Mouse (Mus musculus) gastrocnemius, postnatal 36 days (tissue): ENCODE measurements at regions not wholly inside any gene's neighbourhood (a gene's known extent, or its start where the extent isn't known, plus 50 kb on each side); places are given as distances from the start of the nearest gene placed in this dataset.

Experiments
- DNase-seq, 2 experiments: peaks; one replicate each; pipeline ENCODE4 v3.0.0; 2022
- intact Hi-C: fragments of 180-260 bp; cut with DNase I; formaldehyde crosslinking; loops from one replicate; pipeline ENCODE4 v1.15.1; 2025

GRCm38 (mm10) chr5:46488140-46488942 is 630.9 kb upstream of the Lcorl start:
- no peak for DNase-seq
- intact Hi-C loops, result no loop called here

DNA sequence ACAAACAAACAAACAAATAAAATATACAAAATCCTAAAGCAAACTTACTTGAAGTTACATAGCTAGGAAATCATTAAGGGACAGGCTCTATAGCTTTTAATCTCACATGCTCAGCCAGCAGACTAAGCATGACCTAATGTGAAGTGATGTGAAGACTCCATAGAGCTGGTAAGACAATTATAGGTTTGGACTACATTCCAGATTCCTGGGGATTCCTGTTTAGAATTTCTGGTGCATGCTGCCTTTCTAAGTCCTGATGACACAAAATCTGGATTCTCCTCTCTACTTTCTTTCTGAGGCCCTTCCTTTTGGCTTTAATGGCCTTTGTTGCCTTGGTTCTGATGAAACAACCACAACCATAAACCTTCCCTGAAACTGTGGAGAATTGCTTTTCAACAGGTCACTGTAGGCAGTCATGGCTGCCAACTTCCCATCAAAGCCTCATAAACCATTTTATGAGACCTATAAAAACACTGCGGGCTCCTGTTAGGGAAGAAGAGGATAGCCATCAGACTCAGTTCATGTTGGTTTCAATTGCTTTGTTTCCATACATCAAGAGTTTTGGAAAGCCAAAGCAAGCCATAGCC is 629.4 kb upstream of the Lcorl start:
- intact Hi-C loops, result no loop called here

GRCm38 (mm10) chr5:46456356-46456755 is 598.9 kb upstream of the Lcorl start:
- intact Hi-C loops, result no loop called here
- DNase-seq, result no peak

More for the DNA sequence above, 629.4 kb upstream of the Lcorl start:
- no peak for DNase-seq

DNA sequence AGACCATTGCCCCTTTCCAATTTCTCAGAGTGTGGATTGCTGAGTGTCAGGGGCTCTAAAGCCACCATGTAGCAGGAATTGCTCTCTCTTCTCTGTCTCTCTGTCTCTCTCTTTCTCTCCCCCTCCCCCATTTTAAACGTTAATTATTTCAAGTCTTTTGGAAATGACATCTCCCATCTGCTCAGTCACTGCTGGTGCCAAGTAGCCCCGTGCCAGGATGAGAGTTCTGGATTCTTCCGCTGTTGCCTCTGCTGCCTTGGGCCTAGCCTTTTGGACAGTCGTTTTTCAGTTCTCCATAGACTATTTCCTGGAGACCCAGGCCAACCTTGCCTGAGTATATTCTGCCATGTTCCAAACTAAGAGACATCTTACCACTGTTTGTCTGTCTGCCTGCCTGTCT is 590.9 kb upstream of the Lcorl start:
- no peak for DNase-seq
- intact Hi-C loops, result no loop called here

DNA sequence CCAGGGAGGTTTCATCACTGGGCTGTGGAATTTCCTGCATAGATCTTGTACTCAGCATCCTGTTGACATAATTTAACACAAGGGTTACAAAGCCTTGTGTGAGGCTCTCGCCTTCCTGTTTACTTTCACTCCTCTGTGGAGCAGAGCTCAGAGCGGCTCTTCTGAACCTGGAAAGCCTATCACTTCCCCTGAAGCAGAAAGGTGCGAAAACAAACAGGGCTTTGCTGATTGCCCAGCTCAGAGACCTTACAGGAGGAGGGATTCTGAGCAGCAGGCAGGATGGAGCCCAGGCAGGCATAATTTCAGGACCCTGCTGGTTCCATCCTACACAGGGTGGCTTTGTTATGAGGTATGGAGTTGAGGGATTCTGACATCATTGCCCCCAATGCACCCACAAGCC is 588.4 kb upstream of the Lcorl start:
- intact Hi-C loops, result no loop called here
- no peak for DNase-seq

- intact Hi-C loops, result no loop called here
- DNase-seq, result no peak
Observed at GRCm38 (mm10) chr5:46445122-46445521, 587.7 kb upstream of the Lcorl start.

GRCm38 (mm10) chr5:46443805-46444340 is 586.5 kb upstream of the Lcorl start:
- intact Hi-C loops, result no loop called here
- no peak for DNase-seq

- intact Hi-C loops, result no loop called here
- no peak for DNase-seq
Observed at GRCm38 (mm10) chr5:46442600-46443248, 585.3 kb upstream of the Lcorl start.

DNA sequence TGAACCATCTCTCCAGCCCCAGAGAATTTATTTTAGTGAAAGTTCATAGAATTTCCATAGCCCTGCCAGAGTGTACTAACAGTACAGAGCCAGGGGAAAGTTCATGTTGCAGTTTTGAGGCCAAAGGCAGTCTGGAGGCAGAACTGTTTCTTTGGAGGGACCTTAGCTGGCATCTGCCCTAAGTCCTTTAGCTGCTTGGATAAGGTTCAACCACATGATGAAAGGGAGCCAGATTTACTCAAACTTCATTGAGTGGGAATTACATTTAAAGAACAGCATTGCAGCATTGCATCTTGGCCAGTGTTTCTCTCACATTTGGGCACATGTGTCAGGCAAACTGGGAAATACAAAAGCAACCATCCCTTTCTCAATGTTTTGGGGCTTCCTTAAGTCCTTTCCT is 584.3 kb upstream of the Lcorl start:
- intact Hi-C loops, result no loop called here
- DNase-seq, result no peak

DNA sequence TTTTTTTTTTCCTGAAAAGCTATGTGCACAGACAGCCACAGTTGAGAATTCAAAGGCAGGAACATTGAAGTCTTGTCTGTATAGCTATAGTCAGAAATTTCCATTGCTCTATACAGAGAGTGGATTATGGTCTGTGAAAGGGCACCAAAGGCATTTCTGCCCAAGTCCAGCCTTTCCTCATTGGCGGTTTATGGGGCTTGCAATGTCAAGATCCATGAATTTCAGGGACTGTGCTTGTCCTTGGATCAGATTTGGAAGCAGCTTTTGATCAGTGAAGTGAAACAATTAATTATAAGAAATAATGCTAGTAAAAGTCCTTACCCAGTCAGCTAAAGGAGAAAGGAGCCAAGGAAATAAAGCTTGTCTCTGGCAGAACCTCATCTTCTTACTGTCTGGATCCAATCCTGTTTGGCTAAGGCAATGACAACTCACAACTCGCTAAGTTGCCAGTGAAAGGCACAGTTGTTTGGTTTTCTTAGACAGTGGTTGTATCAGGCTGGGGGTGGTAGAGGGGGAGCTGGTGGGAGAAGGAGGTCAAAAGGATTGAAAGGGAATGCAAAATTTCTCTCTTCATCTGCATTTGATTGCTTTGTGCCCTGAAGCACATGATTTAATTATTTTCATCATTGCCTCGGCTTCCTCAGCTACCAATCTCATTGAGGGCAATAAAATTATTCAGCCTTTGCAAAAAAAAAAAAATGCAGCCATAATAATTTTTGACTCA is 574.4 kb upstream of the Lcorl start:
- intact Hi-C loops, result no loop called here

GRCm38 (mm10) chr5:46422738-46423137 is 565.3 kb upstream of the Lcorl start:
- no peak for DNase-seq
- intact Hi-C loops, result no loop called here

More for the DNA sequence above, 574.4 kb upstream of the Lcorl start:
- no peak for DNase-seq

DNA sequence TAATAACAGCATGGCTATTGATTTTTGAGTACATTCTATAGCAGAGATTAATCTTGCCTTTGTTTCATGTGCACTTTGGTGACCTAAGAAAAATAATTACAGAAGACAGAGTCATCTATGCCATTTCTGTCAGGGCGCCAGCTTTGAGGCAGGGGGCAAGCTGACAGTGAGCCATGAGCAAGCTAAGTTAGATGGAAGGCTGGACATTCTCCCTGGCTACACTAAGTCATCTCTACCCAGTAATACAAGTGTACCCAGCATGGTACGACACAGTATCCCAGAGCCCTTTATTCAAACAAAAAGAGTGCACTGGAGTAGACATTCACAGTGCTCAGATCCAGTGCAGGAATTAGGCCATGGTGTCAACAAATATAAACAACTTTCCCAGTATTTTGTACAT is 549.6 kb upstream of the Lcorl start:
- no peak for DNase-seq
- intact Hi-C loops, result no loop called here

DNA sequence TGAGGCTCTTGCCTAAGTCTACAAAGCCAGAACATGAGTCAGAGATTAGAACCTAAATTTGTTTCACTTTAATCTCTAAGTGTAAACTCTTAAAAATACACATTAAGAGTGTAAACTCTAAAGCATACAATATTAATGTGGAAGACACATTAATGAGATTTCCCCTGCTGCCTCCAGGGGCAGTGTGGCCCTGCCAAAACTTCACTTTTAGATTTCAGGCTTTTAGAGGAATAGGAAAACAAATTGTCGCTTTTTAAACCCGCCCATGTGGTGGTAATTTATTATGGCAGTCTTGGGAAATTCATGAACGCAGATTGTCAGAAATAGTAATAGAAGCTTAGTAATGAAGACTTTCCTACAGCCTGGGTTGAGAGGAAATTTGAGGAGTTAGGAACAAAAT is 549.0 kb upstream of the Lcorl start:
- intact Hi-C loops, result no loop called here
- DNase-seq, result no peak

GRCm38 (mm10) chr5:46386591-46386990 is 529.2 kb upstream of the Lcorl start:
- DNase-seq, result no peak
- intact Hi-C loops, result no loop called here

DNA sequence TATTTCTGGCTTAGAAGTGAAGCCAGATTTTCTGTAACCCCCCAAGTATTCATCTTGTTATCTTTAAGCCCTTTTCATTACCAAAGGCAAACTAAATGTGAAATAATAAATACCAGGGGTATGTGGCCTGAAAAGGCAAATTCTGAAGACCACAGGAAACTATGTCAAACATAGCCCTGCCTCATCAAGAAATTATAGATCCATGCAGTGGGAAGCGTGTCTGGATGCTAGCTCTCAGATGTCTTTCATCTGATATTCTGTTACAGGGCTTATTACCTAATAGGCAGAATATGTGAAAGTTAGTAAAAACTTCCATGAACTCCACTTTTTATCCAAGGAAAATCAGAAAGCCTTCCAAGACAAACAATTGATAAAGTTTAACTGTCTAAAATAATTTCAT is 509.9 kb upstream of the Lcorl start:
- no peak for DNase-seq
- intact Hi-C loops, result no loop called here

- intact Hi-C loops, result no loop called here
- no peak for DNase-seq
Observed at GRCm38 (mm10) chr5:46363661-46364060, 506.2 kb upstream of the Lcorl start.

GRCm38 (mm10) chr5:46361637-46362036 is 504.2 kb upstream of the Lcorl start:
- intact Hi-C loops, result no loop called here
- no peak for DNase-seq

DNA sequence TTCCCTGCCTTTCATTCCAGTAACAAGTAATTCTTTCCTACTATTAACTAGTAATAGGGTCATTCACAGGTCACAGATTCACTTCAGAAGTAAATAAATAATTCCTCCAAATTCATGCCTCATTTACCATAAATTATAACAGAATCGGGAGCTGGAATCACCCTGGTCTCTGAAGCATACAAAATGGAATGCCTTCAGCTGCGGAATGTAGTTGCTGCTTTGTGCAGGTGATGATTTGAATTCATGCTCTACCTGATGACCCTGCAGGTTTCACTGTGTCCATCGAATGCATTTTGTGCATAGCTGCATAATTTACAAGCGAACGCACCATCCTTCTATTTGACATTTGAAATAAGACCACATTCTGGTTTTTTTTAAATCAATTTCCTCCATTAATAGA is 491.0 kb upstream of the Lcorl start:
- intact Hi-C loops, result loop anchor here (5.0 to 10.0 kb wide), 2 partner anchors 591 to 874 kb away; no protein-coding TSS in a partner anchor

GRCm38 (mm10) chr5:46347368-46348083 is 490.1 kb upstream of the Lcorl start:
- intact Hi-C loops, result loop anchor here (5.0 to 10.0 kb wide), 2 partner anchors 590 to 873 kb away; no protein-coding TSS in a partner anchor
- peak; percentile 29 to 32 for DNase-seq

More for the DNA sequence above, 491.0 kb upstream of the Lcorl start:
- no peak for DNase-seq

DNA sequence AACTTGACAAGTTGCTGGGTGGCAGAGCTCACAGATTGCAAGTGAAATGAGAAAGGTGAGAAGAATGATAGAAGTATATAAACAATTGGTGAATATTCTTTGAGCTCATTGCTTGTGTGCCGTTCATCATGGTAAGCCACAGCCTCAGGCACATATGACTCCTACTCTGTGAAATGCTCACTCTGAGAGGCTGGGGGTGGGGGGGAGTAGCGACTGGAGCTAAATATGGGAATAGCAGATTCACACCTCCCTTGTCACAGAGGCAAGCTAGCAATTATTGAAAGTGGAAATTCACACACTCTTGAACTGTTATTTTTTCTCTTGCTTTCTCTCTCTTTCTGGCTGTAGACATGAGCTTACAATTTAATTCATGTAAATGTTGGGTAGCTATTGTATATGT is 481.0 kb upstream of the Lcorl start:
- intact Hi-C loops, result no loop called here
- DNase-seq, result no peak
